Mouse (Mus musculus): ENCODE results near the gene Cacna1a. TPM values are rescaled to one million over a fixed set of nuclear protein-coding genes. Genes with fewer than 3 reads are reported as not detected.

Gene Cacna1a
- total and polyA plus RNA-seq, 2 experiments from 2014 or later: 8.6 to 31.1 TPM

DNA sequence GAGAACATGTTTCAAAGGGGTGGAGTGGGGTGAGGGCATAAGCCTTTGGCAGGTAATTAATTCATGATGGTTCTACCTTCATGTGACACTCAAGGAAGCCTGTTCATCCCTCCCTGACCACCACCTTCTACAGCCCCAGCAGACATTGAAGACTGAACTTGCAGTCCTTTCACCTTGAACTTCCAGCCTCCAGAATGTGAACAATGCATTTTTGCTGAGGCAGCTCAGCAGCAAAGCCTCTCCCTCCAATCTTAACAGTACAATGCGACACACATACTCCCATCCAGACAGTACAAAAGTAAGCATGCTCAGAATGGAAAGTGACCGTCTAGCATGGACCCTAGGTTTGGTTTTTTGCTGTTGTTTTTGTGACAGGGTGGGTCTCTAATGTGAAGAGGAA lies 293.2 kb downstream of the Cacna1a start:
- 76% methylated on average over 2 of the region's 2 CpGs for WGBS
- ATAC-seq: no peak
- no peak overlapping the region for H3K4me3 ChIP-seq (ENCODE audit: low read depth, low read length)
- H3K27me3 ChIP-seq (ENCODE audit: insufficient read depth, low read length): no peaks in the 10 kb centered on the region
- peaks cover 9% of the 10 kb centered on the region; the same call in 1 of the 2 replicates for H3K36me3 ChIP-seq (ENCODE audit: insufficient read depth)
- no peak overlapping the region for H3K4me2 ChIP-seq (ENCODE audit: low read depth)
- no peaks in the 10 kb centered on the region for H3K9me3 ChIP-seq (ENCODE audit: low read length)
- no peak overlapping the region for H3K9ac ChIP-seq
- H3K27ac ChIP-seq (ENCODE audit: low read depth, low read length): no peak overlapping the region
- 0 out of 2 replicates have a peak, but pooled peaks cover 7% of the 10 kb centered on the region for H3K4me1 ChIP-seq (ENCODE audit: insufficient read depth)
- TF ChIP-seq CTCF (IDR thresholded peaks at IDR 0.05; ENCODE audit: low read depth): no peak
- no peak for DNase-seq

DNA sequence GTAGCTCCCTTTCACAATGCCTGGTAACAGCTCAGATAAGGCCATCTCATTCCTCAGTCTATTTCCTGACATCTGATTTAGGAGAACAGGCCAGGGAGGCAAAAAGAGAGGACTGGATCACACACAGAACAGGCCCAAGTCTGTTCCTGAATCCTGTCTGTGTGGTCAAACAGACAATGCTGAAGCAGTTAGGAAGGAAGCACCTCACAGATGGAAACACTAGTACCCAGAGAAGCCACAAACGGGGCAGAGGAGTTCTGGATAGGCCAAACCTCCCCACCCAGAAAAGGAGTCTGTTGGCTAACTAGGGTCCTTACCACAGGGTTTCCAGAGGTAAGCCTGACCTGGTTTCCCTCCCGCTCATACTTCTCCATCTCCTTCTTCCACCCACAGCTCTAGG lies 294.0 kb downstream of the Cacna1a start:
- 77% methylated on average over 2 of the region's 2 CpGs for WGBS
- Histone ChIP-seq H3K4me2 (ENCODE audit: low read depth) (no peak overlapping the region), H3K4me3 (ENCODE audit: low read depth, low read length) (no peak overlapping the region), H3K27me3 (ENCODE audit: insufficient read depth, low read length) (no peaks in the 10 kb centered on the region), H3K9me3 (ENCODE audit: low read length) (no peaks in the 10 kb centered on the region), H3K9ac (no peak overlapping the region), H3K36me3 (ENCODE audit: insufficient read depth) (peaks cover 7% of the 10 kb centered on the region; the same call in 1 of the 2 replicates), H3K27ac (ENCODE audit: low read depth, low read length) (no peak overlapping the region), H3K4me1 (ENCODE audit: insufficient read depth) (0 out of 2 replicates have a peak, but pooled peaks cover 8% of the 10 kb centered on the region)
- no peak for TF ChIP-seq CTCF (IDR thresholded peaks at IDR 0.05; ENCODE audit: low read depth)
- ATAC-seq (no peak), DNase-seq (no peak)

DNA sequence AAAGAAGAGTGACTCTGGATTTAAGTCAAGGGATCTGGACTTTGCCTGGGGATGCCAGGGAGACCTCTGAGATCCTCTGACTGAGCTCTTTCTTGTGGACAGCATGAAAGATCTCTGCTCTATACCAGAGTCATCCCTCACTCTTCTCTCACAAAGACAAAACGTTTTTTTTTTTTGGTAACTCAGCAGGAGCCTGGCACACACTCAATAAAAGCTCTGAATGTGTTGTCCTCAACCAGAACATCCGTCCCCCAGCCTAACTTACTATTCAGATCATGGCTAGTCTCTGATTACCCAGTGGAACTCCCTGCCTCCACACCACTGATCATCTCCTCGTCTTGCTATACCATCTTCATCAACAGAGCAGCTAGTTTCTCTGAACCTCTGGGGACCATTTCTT lies 296.3 kb downstream of the Cacna1a start:
- no peak for TF ChIP-seq CTCF (IDR thresholded peaks at IDR 0.05; ENCODE audit: low read depth)
- DNase-seq (no peak), ATAC-seq (no peak)
- Histone ChIP-seq H3K9ac (no peak overlapping the region), H3K27me3 (ENCODE audit: insufficient read depth, low read length) (no peaks in the 10 kb centered on the region), H3K36me3 (ENCODE audit: insufficient read depth) (peaks cover 5% of the 10 kb centered on the region; the same call in 1 of the 2 replicates), H3K9me3 (ENCODE audit: low read length) (no peaks in the 10 kb centered on the region), H3K27ac (ENCODE audit: low read depth, low read length) (no peak overlapping the region), H3K4me2 (ENCODE audit: low read depth) (no peak overlapping the region), H3K4me1 (ENCODE audit: insufficient read depth) (peaks cover 15% of the 10 kb centered on the region), H3K4me3 (ENCODE audit: low read depth, low read length) (no peak overlapping the region)
- 38% methylated on average over 3 of the region's 3 CpGs for whole genome bisulfite sequencing

DNA sequence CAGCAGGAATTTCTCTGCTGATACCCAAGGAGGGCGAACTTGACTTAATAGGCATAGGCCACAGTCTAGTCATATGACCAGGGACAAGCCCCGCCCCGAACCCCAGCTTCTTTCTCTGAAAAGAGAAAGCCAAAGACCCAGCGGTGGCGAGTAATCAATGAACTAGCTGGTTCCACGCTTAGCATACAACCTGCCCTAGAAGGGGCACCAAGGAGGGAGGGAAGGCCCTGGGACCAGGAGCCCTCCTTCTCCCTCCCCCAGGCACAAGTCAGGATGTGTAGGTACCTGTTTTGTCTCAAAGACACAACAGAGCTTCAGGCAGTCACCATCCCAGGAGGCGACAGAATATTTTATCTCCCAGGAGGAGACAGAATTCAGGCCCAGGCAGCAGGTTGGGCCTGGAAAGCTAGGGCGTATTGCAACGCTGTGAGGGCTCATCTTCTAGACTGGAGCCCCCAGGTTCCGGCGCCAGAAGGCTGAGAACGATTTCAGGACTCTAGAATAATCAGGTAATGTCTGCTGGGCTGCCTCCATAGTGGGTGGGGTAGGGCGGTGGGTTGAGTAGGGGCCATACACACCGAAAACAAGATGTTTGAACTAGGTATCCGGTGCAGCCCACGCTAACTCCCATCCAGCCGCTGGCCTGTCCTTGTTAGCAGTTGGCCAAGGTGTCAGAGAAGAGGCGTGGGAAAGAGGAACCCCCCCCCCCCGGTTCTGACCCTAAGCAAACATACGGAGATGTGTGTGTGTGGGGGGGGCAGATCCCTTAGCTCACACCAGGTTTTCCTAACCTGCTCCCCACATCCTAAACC lies 298.2 kb downstream of the Cacna1a start, which contains the start of gene Trmt1:
Trmt1 (plus strand) TSS at position 117 of the 812 bp plus-strand sequence.
- H3K36me3 ChIP-seq (ENCODE audit: insufficient read depth): peaks cover 5% of the 10 kb centered on the region; the same call in 1 of the 2 replicates
- no peak for DNase-seq
- peak within 1 kb of the TSS; percentile 99 for H3K4me3 ChIP-seq (ENCODE audit: low read depth, low read length)
- H3K4me1 ChIP-seq (ENCODE audit: insufficient read depth): peaks cover 19% of the 10 kb centered on the region
- H3K9me3 ChIP-seq (ENCODE audit: low read length): no peaks in the 10 kb centered on the region
- no peak for TF ChIP-seq CTCF (IDR thresholded peaks at IDR 0.05; ENCODE audit: low read depth)
- peak within 1 kb of the TSS; percentile 89 for H3K9ac ChIP-seq
- H3K27ac ChIP-seq (ENCODE audit: low read depth, low read length): peak within 1 kb of the TSS; percentile 80
- WGBS: 10% methylated on average over 20 of the region's 20 CpGs
- no peak for ATAC-seq
- H3K27me3 ChIP-seq (ENCODE audit: insufficient read depth, low read length): no peaks in the 10 kb centered on the region
- peak within 1 kb of the TSS; percentile 75 for H3K4me2 ChIP-seq (ENCODE audit: low read depth)

DNA sequence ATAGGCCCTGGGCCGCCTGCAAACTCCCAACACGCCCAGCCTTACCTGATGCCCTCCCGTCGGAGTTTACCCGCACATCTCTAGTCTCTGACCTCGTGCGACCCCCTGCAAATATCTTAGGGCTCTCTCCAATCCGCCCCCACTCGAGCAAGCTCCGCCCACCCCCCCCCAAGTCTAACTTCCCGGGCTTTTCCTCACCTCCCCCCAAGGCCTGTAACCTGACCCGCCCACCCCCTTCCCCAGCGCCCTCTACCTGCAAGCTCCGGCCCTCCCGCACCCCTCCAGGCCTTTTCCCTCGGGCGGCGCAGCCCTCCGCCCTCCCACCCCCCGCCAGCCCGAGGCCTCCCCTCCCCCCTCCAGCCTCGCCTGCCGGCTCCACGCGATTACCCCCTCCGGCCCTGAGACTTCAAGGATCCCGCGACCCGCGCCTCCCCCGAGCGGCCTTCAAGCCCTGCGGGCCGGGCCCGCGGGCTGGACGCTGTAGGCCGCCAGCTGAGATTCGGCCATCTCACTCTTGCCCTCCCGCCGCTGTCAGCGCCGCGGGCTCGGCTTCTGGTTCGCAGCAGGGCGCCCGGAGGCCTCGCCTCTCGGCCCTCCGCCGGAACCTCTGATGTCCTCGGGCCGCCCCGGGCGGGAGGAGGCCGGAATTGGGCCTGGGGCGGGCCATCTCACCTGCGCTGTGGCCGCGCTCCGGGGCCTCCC lies 298.9 kb downstream of the Cacna1a start:
- Histone ChIP-seq H3K27me3 (ENCODE audit: insufficient read depth, low read length) (no peaks in the 10 kb centered on the region), H3K9me3 (ENCODE audit: low read length) (no peaks in the 10 kb centered on the region), H3K4me2 (ENCODE audit: low read depth) (peak overlapping the region; percentile 75), H3K4me1 (ENCODE audit: insufficient read depth) (peaks cover 19% of the 10 kb centered on the region), H3K36me3 (ENCODE audit: insufficient read depth) (peaks cover 5% of the 10 kb centered on the region; the same call in 1 of the 2 replicates), H3K9ac (peak overlapping the region; percentile 89), H3K27ac (ENCODE audit: low read depth, low read length) (peak overlapping the region; percentile 80), H3K4me3 (ENCODE audit: low read depth, low read length) (peak overlapping the region; percentile 99)
- WGBS: 2% methylated on average over 62 of the region's 62 CpGs
- DNase-seq (peak; percentile 34), ATAC-seq (peak; percentile 19)
- TF ChIP-seq CTCF (IDR thresholded peaks at IDR 0.05; ENCODE audit: low read depth): no peak

DNA sequence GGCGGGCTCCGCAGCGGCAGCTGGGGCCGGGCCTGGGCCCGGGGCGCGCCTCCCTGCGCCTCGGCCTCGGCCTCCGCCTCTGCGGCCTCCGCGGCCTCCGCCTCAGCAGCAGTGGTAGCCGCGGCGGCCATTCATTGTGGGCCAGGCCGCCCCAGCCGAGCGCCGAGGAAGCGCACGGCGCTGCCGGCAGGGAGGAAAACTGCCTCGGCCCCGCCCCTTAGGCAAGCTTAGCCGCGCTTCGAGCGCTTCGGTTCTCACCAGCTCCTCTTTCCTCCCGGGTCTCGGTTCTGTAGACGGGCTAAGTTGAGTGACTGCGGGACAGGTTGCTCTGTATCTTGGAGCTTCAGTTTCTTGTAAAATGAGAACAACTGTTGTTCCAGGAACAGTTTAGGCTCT lies 299.5 kb downstream of the Cacna1a start, which contains the start of gene Nacc1:
Nacc1 (minus strand) TSS at position 158 of the 396 bp plus-strand sequence.
- peak within 1 kb of the TSS; percentile 99 for H3K4me3 ChIP-seq (ENCODE audit: low read depth, low read length)
- H3K27me3 ChIP-seq (ENCODE audit: insufficient read depth, low read length): no peaks in the 10 kb centered on the region
- H3K4me1 ChIP-seq (ENCODE audit: insufficient read depth): peaks cover 19% of the 10 kb centered on the region
- peak within 1 kb of the TSS; percentile 80 for H3K27ac ChIP-seq (ENCODE audit: low read depth, low read length)
- peak; percentile 92 for ATAC-seq
- peaks cover 6% of the 10 kb centered on the region; the same call in 1 of the 2 replicates for H3K36me3 ChIP-seq (ENCODE audit: insufficient read depth)
- peak; percentile 91 for DNase-seq
- peak within 1 kb of the TSS; percentile 89 for H3K9ac ChIP-seq
- H3K4me2 ChIP-seq (ENCODE audit: low read depth): peak within 1 kb of the TSS; percentile 79
- under 1% methylated on average over 35 of the region's 37 CpGs for WGBS
- no peaks in the 10 kb centered on the region for H3K9me3 ChIP-seq (ENCODE audit: low read length)
- TF ChIP-seq CTCF (IDR thresholded peaks at IDR 0.05; ENCODE audit: low read depth): peak; percentile 29; the same call in 1 of the 2 replicates
